Mouse (Mus musculus) lung, postnatal 0 days (tissue): ENCODE data around the gene Olfr715b. TPM values are rescaled to one million over a fixed set of nuclear protein-coding genes. Genes with fewer than 3 reads are reported as not detected.
"Not testable (repeated sequence)": the region's sequence is repeated elsewhere in the genome, so short reads cannot be mapped to it uniquely, and the experiment has no call there.

Source experiments
- ATAC-seq: fragments of 200-750 bp; cut with Nextera tagmentation; 2 replicates; pipeline ENCODE4 v1.8.0; 2017; ENCODE audit warnings: moderate library complexity
- DNase-seq: peaks from one replicate; pipeline ENCODE4 v3.0.0-alpha.2; 2016; ENCODE audit warnings: low spot score
- H3K27ac ChIP-seq: fragments of 300-500 bp; sonication (generic); 2 replicates; pipeline ENCODE4 v1.5.1; 2014; ENCODE audit warnings: antibody characterized with exemption, mild to moderate bottlenecking, low read length, mixed read lengths
- H3K27me3 ChIP-seq: fragments of 300-500 bp; sonication (generic); replicated peaks from 2 replicates; pipeline ENCODE4 v1.6.1; 2014; ENCODE audit warnings: low read length, mixed read lengths; ENCODE audit not compliant: insufficient read depth
- H3K36me3 ChIP-seq: fragments of 300-500 bp; sonication (generic); 2 replicates; pipeline ENCODE4 v1.6.1; 2014; ENCODE audit warnings: low read length, mixed read lengths; ENCODE audit not compliant: insufficient read depth
- H3K4me1 ChIP-seq: fragments of 300-500 bp; sonication (generic); 2 replicates; pipeline ENCODE4 v1.6.1; 2014; ENCODE audit warnings: antibody characterized with exemption, low read depth, low read length, mixed read lengths; ENCODE audit not compliant: insufficient read depth
- H3K4me2 ChIP-seq: fragments of 300-500 bp; sonication (generic); replicated peaks from 2 replicates; pipeline ENCODE4 v1.6.1; 2014; ENCODE audit warnings: low read depth, mild to moderate bottlenecking, low read length, moderate library complexity, mixed read lengths
- H3K4me3 ChIP-seq: fragments of 300-500 bp; sonication (generic); 2 replicates; pipeline ENCODE4 v1.5.1; 2014; ENCODE audit warnings: low read depth, low read length
- H3K9ac ChIP-seq: fragments of 300-500 bp; sonication (generic); replicated peaks from 2 replicates; pipeline ENCODE4 v1.6.1; 2014; ENCODE audit warnings: low read depth, mild to moderate bottlenecking
- H3K9me3 ChIP-seq: fragments of 300-500 bp; sonication (generic); 2 replicates; pipeline ENCODE4 v1.6.1; 2016; ENCODE audit warnings: low read length, mixed read lengths
- CTCF ChIP-seq: IDR thresholded peaks from 2 replicates; pipeline ENCODE4 v1.5.1; 2016; ENCODE audit warnings: antibody characterized with exemption, mild to moderate bottlenecking
- EP300 ChIP-seq: IDR thresholded peaks from 2 replicates; pipeline ENCODE4 v1.6.1; 2016; ENCODE audit warnings: antibody characterized with exemption, mild to moderate bottlenecking, control low read depth
- WGBS: fragments of 180-500 bp; shearing (Covaris S2); extraction: QIAGEN DNeasy Blood & Tissue Kit; methylation state at CpG from one replicate; pipeline ENCODE4 v1.1.7; 2014; 5-methylcytosine and 5-hydroxymethylcytosine counted together
- polyA plus RNA-seq: library from polyadenylated mRNA; unstranded; fragments of >200 nt; fragmentation: Nextera tagmentation; extraction: Ambion mirVana; gene quantifications from 2 replicates; pipeline ENCODE4 v1.2.1, GENCODE M21; 2015

The Olfr715b gene
- not detected in 2 replicates for polyA plus RNA-seq

DNA sequence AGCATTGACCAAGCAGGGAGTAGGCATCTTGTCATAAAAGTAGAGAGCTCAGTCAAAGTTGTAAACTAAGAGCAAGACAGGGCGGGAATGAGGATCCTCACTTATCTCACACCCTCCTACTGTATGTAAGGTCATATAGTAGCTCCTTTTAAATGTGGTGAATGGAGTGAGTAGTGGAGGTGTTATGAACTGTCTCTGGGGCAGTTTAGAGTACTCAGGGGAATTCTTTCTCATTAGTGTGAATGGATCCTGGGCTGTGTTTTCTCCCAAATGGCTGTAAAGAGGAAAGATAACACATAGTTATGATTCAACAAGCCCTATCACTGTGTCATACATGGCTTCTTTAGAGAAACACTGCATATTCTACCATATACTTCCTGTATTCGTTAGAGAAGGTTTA is at the start of gene Olfr715b:
Gene Olfr715b (minus strand): TSS at position 101 of the 400 bp plus-strand sequence.
- not testable (repeated sequence) for H3K9me3 ChIP-seq, H3K4me2 ChIP-seq, H3K9ac ChIP-seq, DNase-seq, H3K4me1 ChIP-seq, H3K27ac ChIP-seq, H3K4me3 ChIP-seq, H3K36me3 ChIP-seq, H3K27me3 ChIP-seq, ATAC-seq
- WGBS = 84% methylated on average over 1 of the region's 2 CpGs

DNA sequence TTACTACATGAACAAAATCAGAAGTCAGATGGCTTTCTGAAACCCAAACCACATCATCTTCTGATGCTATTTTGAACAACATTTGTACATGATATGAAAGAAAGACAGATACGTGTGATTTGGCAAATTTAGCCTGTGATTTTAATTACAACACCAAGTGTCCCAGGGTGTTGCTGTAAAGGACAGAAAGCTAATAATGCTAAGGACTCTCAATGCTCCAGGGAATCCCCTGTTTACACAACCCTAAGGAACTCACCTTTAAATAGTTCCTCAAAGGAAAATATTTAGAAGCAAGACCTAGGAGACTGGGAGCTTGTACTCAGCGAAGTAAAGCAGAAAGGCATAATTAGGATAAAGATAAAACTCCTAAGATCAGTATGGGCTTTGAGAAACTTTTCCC is 27.9 kb upstream of the Olfr715b start, which contains the start of gene Olfr716:
Gene Olfr716 (plus strand): TSS at position 301 of the 400 bp plus-strand sequence.
- H3K9ac ChIP-seq, DNase-seq, H3K27me3 ChIP-seq, H3K4me1 ChIP-seq, H3K4me2 ChIP-seq, ATAC-seq, H3K4me3 ChIP-seq, H3K9me3 ChIP-seq, H3K27ac ChIP-seq, H3K36me3 ChIP-seq: not testable (repeated sequence)
- WGBS = 49% methylated on average over 2 of the region's 2 CpGs

DNA sequence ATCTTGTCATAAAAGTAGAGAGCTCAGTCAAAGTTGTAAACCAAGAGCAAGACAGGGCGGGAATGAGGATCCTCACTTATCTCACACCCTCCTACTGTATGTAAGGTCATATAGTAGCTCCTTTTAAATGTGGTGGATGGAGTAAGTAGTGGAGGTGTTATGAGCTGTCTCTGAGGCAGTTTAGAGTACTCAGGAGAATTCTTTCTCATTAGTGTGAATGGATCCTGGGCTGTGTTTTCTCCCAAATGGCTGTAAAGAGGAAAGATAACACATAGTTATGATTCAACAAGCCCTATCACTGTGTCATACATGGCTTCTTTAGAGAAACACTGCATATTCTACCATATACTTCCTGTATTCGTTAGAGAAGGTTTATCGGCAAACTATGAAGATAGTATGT is 20.8 kb upstream of the Olfr715b start, which contains the start of gene Olfr715:
Gene Olfr715 (minus strand): TSS at position 101 of the 400 bp plus-strand sequence.
- H3K4me1 ChIP-seq, DNase-seq, H3K9me3 ChIP-seq, H3K4me2 ChIP-seq, ATAC-seq, H3K9ac ChIP-seq, H3K4me3 ChIP-seq, H3K27me3 ChIP-seq, H3K27ac ChIP-seq, H3K36me3 ChIP-seq: not testable (repeated sequence)
- WGBS = 69% methylated on average over 1 of the region's 3 CpGs

DNA sequence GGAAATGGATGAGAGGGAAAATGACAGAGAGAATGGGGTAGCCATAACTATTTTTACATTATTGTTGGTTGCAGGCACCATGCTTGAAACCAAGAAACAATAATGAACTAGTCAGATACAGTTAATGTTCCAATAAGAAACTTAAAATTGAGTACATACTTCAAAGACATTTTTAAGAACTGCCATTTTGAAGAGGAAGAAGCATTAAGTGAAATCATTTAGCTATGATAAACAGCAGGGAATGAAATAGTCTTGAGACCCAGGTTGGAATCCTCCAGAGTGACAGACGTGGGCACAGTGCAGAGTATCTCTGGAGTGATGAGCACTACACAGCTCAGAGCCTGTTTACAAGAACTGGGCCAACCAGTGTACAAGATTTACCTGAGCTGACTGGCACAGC is 17.2 kb downstream of the Olfr715b start, which contains the start of gene Olfr17:
Gene Olfr17 (plus strand): TSS at position 301 of the 400 bp plus-strand sequence.
- Histone ChIP-seq H3K4me3 (no peak within 1 kb of the TSS), H3K27ac (no peak within 1 kb of the TSS), H3K9me3 (no peaks in the 10 kb centered on the region), H3K4me2 (no peak within 1 kb of the TSS), H3K4me1 (no peaks in the 10 kb centered on the region), H3K36me3 (no peaks in the 10 kb centered on the region), H3K9ac (no peak within 1 kb of the TSS), H3K27me3 (no peaks in the 10 kb centered on the region)
- no peak for TF ChIP-seq EP300
- no peak for TF ChIP-seq CTCF
- DNase-seq = no peak
- no peak for ATAC-seq
- 19% methylated on average over 1 of the region's 1 CpGs for WGBS

DNA sequence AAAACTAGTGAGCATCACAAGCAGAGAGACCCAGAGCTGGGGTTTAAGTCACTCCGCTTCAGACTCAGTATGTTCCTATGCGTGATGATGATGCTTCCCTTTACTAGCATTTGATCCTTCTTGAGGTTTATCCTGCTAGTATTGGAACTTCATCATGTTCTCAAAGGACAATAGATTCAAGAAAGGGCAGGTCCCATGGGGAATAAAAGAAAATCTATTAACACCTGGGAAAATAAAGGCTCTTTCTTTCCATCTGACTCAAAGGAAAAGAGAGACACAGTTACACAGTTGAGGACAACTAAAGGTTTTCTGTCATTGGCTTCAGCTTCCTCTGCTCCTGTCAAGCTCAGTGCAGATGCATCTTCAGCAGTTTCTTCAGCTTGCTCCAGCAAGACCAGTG is 39.5 kb downstream of the Olfr715b start, which contains the start of gene Olfr714:
Gene Olfr714 (plus strand): TSS at position 301 of the 400 bp plus-strand sequence.
- DNase-seq (no peak), ATAC-seq (no peak)
- Histone ChIP-seq H3K4me2 (no peak within 1 kb of the TSS), H3K4me1 (no peaks in the 10 kb centered on the region), H3K36me3 (no peaks in the 10 kb centered on the region), H3K9me3 (no peaks in the 10 kb centered on the region), H3K4me3 (no peak within 1 kb of the TSS), H3K27ac (no peak within 1 kb of the TSS), H3K27me3 (no peaks in the 10 kb centered on the region), H3K9ac (no peak within 1 kb of the TSS)
- TF ChIP-seq EP300 = no peak
- 90% methylated on average over 2 of the region's 2 CpGs for WGBS

Other genes starting within 250 kb of the Olfr715b start
- not detected in 2 replicates for gene Olfr704, start 247.2 kb downstream of the Olfr715b start, polyA plus RNA-seq
- not detected in 2 replicates for gene Olfr705, start 233.5 kb downstream of the Olfr715b start, polyA plus RNA-seq
- gene Olfr706, start 222.2 kb downstream of the Olfr715b start, polyA plus RNA-seq = not detected in 2 replicates
- gene Olfr707, start 209.1 kb downstream of the Olfr715b start, polyA plus RNA-seq = not detected in 2 replicates
- gene Olfr1532-ps1, start 202.4 kb downstream of the Olfr715b start, polyA plus RNA-seq = not detected in 2 replicates
- not detected in 2 replicates for gene Olfr709-ps1, start 178.2 kb downstream of the Olfr715b start, polyA plus RNA-seq
- not detected in 2 replicates for gene Olfr710, start 162.1 kb downstream of the Olfr715b start, polyA plus RNA-seq
- not detected in 2 replicates for gene Olfr6, start 146.4 kb downstream of the Olfr715b start, polyA plus RNA-seq
- not detected in 2 replicates for gene Olfr711, start 134.9 kb downstream of the Olfr715b start, polyA plus RNA-seq
- gene Olfr2, start 104.3 kb downstream of the Olfr715b start, polyA plus RNA-seq = not detected in 2 replicates
- not detected in 2 replicates for gene Olfr713, start 79.2 kb downstream of the Olfr715b start, polyA plus RNA-seq
- not detected in 2 replicates for gene Olfr714, start 39.4 kb downstream of the Olfr715b start, polyA plus RNA-seq
- not detected in 2 replicates for gene Olfr17, start 17.1 kb downstream of the Olfr715b start, polyA plus RNA-seq
- not detected in 2 replicates for gene Olfr715, start 20.7 kb upstream of the Olfr715b start, polyA plus RNA-seq
- gene Olfr716, start 28.0 kb upstream of the Olfr715b start, polyA plus RNA-seq = not detected in 2 replicates
- gene Nlrp14, start 56.6 kb upstream of the Olfr715b start, polyA plus RNA-seq = not detected in 2 replicates
- not detected in 2 replicates for gene Rbmxl2, start 99.1 kb upstream of the Olfr715b start, polyA plus RNA-seq